Mouse (Mus musculus) cerebellum, adult 2 months (tissue): ENCODE measurements around the gene Osbp2.

ENCODE experiments used
- CTCF ChIP-seq: fragments of 200-500 bp; IDR thresholded peaks from 2 replicates; pipeline ENCODE4 v1.5.1; 2011; ENCODE audit warnings: low read depth, mild to moderate bottlenecking, control low read depth, low read length, moderate library complexity, borderline replicate concordance; ENCODE audit not compliant: insufficient read depth
- POLR2A ChIP-seq: fragments of 200-500 bp; IDR thresholded peaks from 2 replicates; pipeline ENCODE4 v1.6.1; 2011; ENCODE audit warnings: low read length, control low read depth, borderline replicate concordance; ENCODE audit not compliant: insufficient read depth

DNA sequence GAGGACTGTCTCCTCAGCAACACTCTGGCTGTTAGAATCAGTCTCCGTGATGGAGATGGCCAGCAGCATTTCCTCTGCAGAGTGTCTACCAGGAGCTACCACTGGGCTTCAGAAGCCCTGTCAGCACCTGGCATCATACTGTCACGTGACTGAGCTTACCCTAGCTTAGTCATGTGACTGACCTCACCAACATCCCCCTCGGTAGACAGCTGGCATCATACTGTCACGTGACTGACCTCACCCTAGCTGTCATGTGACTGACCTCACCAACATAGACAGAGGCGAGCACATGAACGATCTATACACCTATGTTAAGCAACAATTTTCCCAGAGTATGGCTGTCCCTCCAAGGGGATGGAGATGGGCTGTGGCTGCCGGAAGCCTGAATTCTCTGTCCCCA, 15.0 kb upstream of the Osbp2 start:
- no peak for TF ChIP-seq POLR2A
- TF ChIP-seq CTCF: no peak
